Comparison of ENCODE assay signal across 8 mouse cellular contexts in genomic region chr6:99385059-99385604, GRCm38 (mm10).
A peak's percentile ranks its signal among the peaks of the same experiment; 100 is the strongest.
DNase-seq lines count a peak whose midpoint lies in the region; ATAC-seq lines count a peak whose summit lies in the region.

No protein-coding gene starts in this region.

- no peaks in the 10 kb centered on the region for H3K9me3 ChIP-seq in midbrain, embryonic 11.5 days (ENCODE audit: control insufficient read depth, low read length)

- H3K9ac ChIP-seq in midbrain, embryonic 11.5 days (ENCODE audit: low read length), result no peak overlapping the region

- no peak overlapping the region for H3K27ac ChIP-seq in midbrain, embryonic 11.5 days (ENCODE audit: low read depth, low read length)

- no peak overlapping the region for H3K4me3 ChIP-seq in midbrain, embryonic 11.5 days (ENCODE audit: low read depth, low read length)

- 79% methylated on average over 2 of the region's 2 CpGs for WGBS in midbrain, embryonic 11.5 days

- no peaks in the 10 kb centered on the region for H3K4me1 ChIP-seq in midbrain, embryonic 11.5 days (ENCODE audit: control insufficient read depth, insufficient read depth, low read length)

- no peaks in the 10 kb centered on the region for H3K36me3 ChIP-seq in midbrain, embryonic 11.5 days (ENCODE audit: control insufficient read depth, insufficient read depth, low read length)

- ATAC-seq in midbrain, embryonic 11.5 days (ENCODE audit: low FRiP score), result no peak

- DNase-seq in gastrocnemius, postnatal 25 days, result peak; percentile 38
- DNase-seq in gastrocnemius, postnatal 4 days (ENCODE audit: low spot score in 2 of 2), result no peak
- peak; percentile 62 for DNase-seq in CD4-positive helper T cell, adult 2 months (ENCODE audit: low read depth, low spot score)
- peak; percentile 38 for DNase-seq in cerebellum, adult 9-11 months
- peak; percentile 51 for DNase-seq in lung, postnatal 25 days (ENCODE audit: low spot score)
- no peak for DNase-seq in right cerebral cortex, postnatal 14 days
- DNase-seq in midbrain, embryonic 11.5 days (ENCODE audit: low spot score, missing footprints), result no peak
- no peak for DNase-seq in gastrocnemius, adult 18-20 months (ENCODE audit: low spot score)

- H3K27me3 ChIP-seq in midbrain, embryonic 11.5 days (ENCODE audit: control insufficient read depth, insufficient read depth, low read length), result no peaks in the 10 kb centered on the region

- no peak overlapping the region for H3K4me2 ChIP-seq in midbrain, embryonic 11.5 days

Comparison
In these comparisons a context has a peak if more than half of its experiments do, and no peak if none do; other contexts are left out.
1. DNase-seq: peak in gastrocnemius, postnatal 25 days (single experiment), CD4-positive helper T cell, adult 2 months (single experiment), cerebellum, adult 9-11 months (single experiment) and lung, postnatal 25 days (single experiment); none in gastrocnemius, postnatal 4 days (0 of 2), right cerebral cortex, postnatal 14 days (single experiment), midbrain, embryonic 11.5 days (single experiment) and gastrocnemius, adult 18-20 months (single experiment).